Mouse (Mus musculus) cortical plate, adult 2 months (tissue): ENCODE measurements around the gene Zmynd11.

Experiments used
- CTCF ChIP-seq: fragments of 200-500 bp; IDR thresholded peaks from 2 replicates; pipeline ENCODE4 v1.5.1; 2011; ENCODE audit warnings: mild to moderate bottlenecking, control low read depth, low read length; ENCODE audit not compliant: insufficient read depth; ENCODE audit errors: extremely low read depth
- POLR2A ChIP-seq: fragments of 200-500 bp; IDR thresholded peaks from 2 replicates; pipeline ENCODE4 v1.6.1; 2011; ENCODE audit warnings: mild to moderate bottlenecking, low read length, control low read depth; ENCODE audit not compliant: insufficient read depth; ENCODE audit errors: extremely low read depth

GRCm38 (mm10) chr13:9669246-9669645, 95.9 kb downstream of the Zmynd11 start:
- TF ChIP-seq CTCF (no peak), POLR2A (no peak)
